Mouse (Mus musculus) MEL (cell line): ENCODE results near the gene Tmcc3. TPM values are rescaled to one million over a fixed set of nuclear protein-coding genes. Genes with fewer than 3 reads are reported as not detected.

Source experiments
- DNase-seq: peaks from one replicate; pipeline ENCODE4 v3.0.0; 2011; ENCODE audit warnings: low read depth, low spot score
- H3K27ac ChIP-seq: 2 replicates; pipeline ENCODE4 v1.5.1; 2012; ENCODE audit warnings: low read depth, mild to moderate bottlenecking, control low read depth, low read length, moderate library complexity; ENCODE audit not compliant: control insufficient read depth
- H3K27me3 ChIP-seq, 2 experiments: fragments of 150-350 bp in 1 of 2; sonication (generic) in 1 of 2; 2 replicates each; pipeline ENCODE4 v1.6.1; 2012; ENCODE audit warnings: low read length in 2 of 2, mild to moderate bottlenecking in 2 of 2, improper control_type of control experiment in 1 of 2, moderate library complexity in 1 of 2; ENCODE audit not compliant: insufficient read depth in 2 of 2, control insufficient read depth in 1 of 2
- H3K36me3 ChIP-seq, 2 experiments: 2 replicates each; pipeline ENCODE4 v1.6.1; 2012 to 2014; ENCODE audit warnings: low read length in 2 of 2, improper control_type of control experiment in 1 of 2, inconsistent platforms in 1 of 2, mild to moderate bottlenecking in 1 of 2; ENCODE audit not compliant: insufficient read depth in 2 of 2, control insufficient read depth in 1 of 2
- H3K4me1 ChIP-seq, 2 experiments: fragments of 150-350 bp in 1 of 2; sonication (generic) in 1 of 2; 2 replicates each; pipeline ENCODE4 v1.6.1; 2012; ENCODE audit warnings: low read length in 2 of 2, improper control_type of control experiment in 1 of 2, mild to moderate bottlenecking in 1 of 2; ENCODE audit not compliant: insufficient read depth in 2 of 2, control insufficient read depth in 1 of 2
- H3K4me3 ChIP-seq, 2 experiments: fragments of 150-350 bp in 1 of 2; sonication (generic) in 1 of 2; 2 replicates each; pipeline ENCODE4 v1.5.1; 2012; ENCODE audit warnings: low read depth in 2 of 2, low read length in 2 of 2, mild to moderate bottlenecking in 2 of 2, moderate library complexity in 2 of 2, control low read depth in 1 of 2, improper control_type of control experiment in 1 of 2; ENCODE audit not compliant: control insufficient read depth in 1 of 2, insufficient read depth in 1 of 2
- H3K79me2 ChIP-seq: 2 replicates; pipeline ENCODE4 v1.6.1; 2012; ENCODE audit warnings: mild to moderate bottlenecking, low read length, moderate library complexity; ENCODE audit not compliant: control insufficient read depth, poor library complexity, insufficient read depth
- H3K9ac ChIP-seq: 2 replicates; pipeline ENCODE4 v1.6.1; 2012; ENCODE audit warnings: low read depth, mild to moderate bottlenecking, control low read depth, low read length, moderate library complexity; ENCODE audit not compliant: control insufficient read depth, poor library complexity, severe bottlenecking
- H3K9me3 ChIP-seq: fragments of 150-350 bp; sonication (generic); replicated peaks from 2 replicates; pipeline ENCODE4 v1.6.1; 2012; ENCODE audit warnings: mild to moderate bottlenecking, low read length, improper control_type of control experiment, moderate library complexity; ENCODE audit not compliant: insufficient read depth
- BHLHE40 ChIP-seq: IDR thresholded peaks from 2 replicates; pipeline ENCODE4 v1.6.1; 2012; ENCODE audit warnings: low read depth, mild to moderate bottlenecking, inconsistent platforms, low read length, improper control_type of control experiment, borderline replicate concordance
- CHD1 ChIP-seq: IDR thresholded peaks from 2 replicates; pipeline ENCODE4 v1.6.1; 2012; ENCODE audit warnings: low read depth, mild to moderate bottlenecking, inconsistent platforms, low read length, improper control_type of control experiment
- CHD2 ChIP-seq: IDR thresholded peaks from 2 replicates; pipeline ENCODE4 v1.6.1; 2011; ENCODE audit warnings: low read length, improper control_type of control experiment
- E2F4 ChIP-seq: IDR thresholded peaks from 2 replicates; pipeline ENCODE4 v1.6.1; 2011; ENCODE audit warnings: low read depth, low read length, improper control_type of control experiment, borderline replicate concordance
- ELF1 ChIP-seq: IDR thresholded peaks from 2 replicates; pipeline ENCODE4 v1.6.1; 2014; ENCODE audit warnings: low read depth, mild to moderate bottlenecking, inconsistent platforms, low read length, improper control_type of control experiment, moderate library complexity
- EP300 ChIP-seq, 2 experiments: IDR thresholded peaks; 2 replicates each; pipeline ENCODE4 v1.6.1; 2011; ENCODE audit warnings: improper control_type of control experiment in 2 of 2, low read length in 2 of 2, low read depth in 1 of 2, mild to moderate bottlenecking in 1 of 2
- ETS1 ChIP-seq: IDR thresholded peaks from 2 replicates; pipeline ENCODE4 v1.6.1; 2012; ENCODE audit warnings: low read depth, mild to moderate bottlenecking, inconsistent platforms, low read length, improper control_type of control experiment, moderate library complexity
- GABPA ChIP-seq: IDR thresholded peaks from 2 replicates; pipeline ENCODE4 v1.6.1; 2012; ENCODE audit warnings: low read depth, mild to moderate bottlenecking, inconsistent platforms, low read length, improper control_type of control experiment, moderate library complexity
- GATA1 ChIP-seq: IDR thresholded peaks from 2 replicates; pipeline ENCODE4 v1.6.1; 2011; ENCODE audit warnings: low read depth, low read length, improper control_type of control experiment
- JUND ChIP-seq: IDR thresholded peaks from 2 replicates; pipeline ENCODE4 v1.6.1; 2011; ENCODE audit warnings: low read depth, mild to moderate bottlenecking, improper control_type of control experiment, low read length
- KAT2A ChIP-seq: conservative IDR thresholded peaks from 2 replicates; pipeline ENCODE4 v1.6.1; 2012; ENCODE audit warnings: low read depth, low read length, improper control_type of control experiment, inconsistent platforms
- MAFK ChIP-seq: IDR thresholded peaks from 2 replicates; pipeline ENCODE4 v1.6.1; 2011; ENCODE audit warnings: low read depth, mild to moderate bottlenecking, low read length, improper control_type of control experiment, borderline replicate concordance
- MAX ChIP-seq: IDR thresholded peaks from 2 replicates; pipeline ENCODE4 v1.6.1; 2011; ENCODE audit warnings: low read length, improper control_type of control experiment
- MAZ ChIP-seq: IDR thresholded peaks from 2 replicates; pipeline ENCODE4 v1.6.1; 2012; ENCODE audit warnings: low read depth, mild to moderate bottlenecking, inconsistent platforms, low read length, improper control_type of control experiment
- MXI1 ChIP-seq: IDR thresholded peaks from 2 replicates; pipeline ENCODE4 v1.6.1; 2011; ENCODE audit warnings: mild to moderate bottlenecking, low read depth, low read length, improper control_type of control experiment
- MYC ChIP-seq: IDR thresholded peaks from 2 replicates; pipeline ENCODE4 v1.6.1; 2011; ENCODE audit warnings: low read depth, mild to moderate bottlenecking, low read length, improper control_type of control experiment, moderate library complexity
- NELFE ChIP-seq: IDR thresholded peaks from 2 replicates; pipeline ENCODE4 v1.6.1; 2011; ENCODE audit warnings: low read depth, low read length, improper control_type of control experiment
- NRF1 ChIP-seq: IDR thresholded peaks from 2 replicates; pipeline ENCODE4 v1.6.1; 2014; ENCODE audit warnings: low read depth, mild to moderate bottlenecking, inconsistent platforms, low read length, improper control_type of control experiment, moderate library complexity; ENCODE audit not compliant: poor library complexity, insufficient read depth, severe bottlenecking
- POLR2A ChIP-seq, 2 experiments: IDR thresholded peaks; 2 replicates each; pipeline ENCODE4 v1.6.1; 2011 to 2012; ENCODE audit warnings: low read length in 2 of 2, mild to moderate bottlenecking in 2 of 2, control low read depth in 1 of 2, improper control_type of control experiment in 1 of 2, low read depth in 1 of 2, moderate library complexity in 1 of 2; ENCODE audit not compliant: control insufficient read depth in 1 of 2, insufficient read depth in 1 of 2, poor library complexity in 1 of 2
- POLR2AphosphoS2 ChIP-seq: IDR thresholded peaks from 2 replicates; pipeline ENCODE4 v1.6.1; 2011; ENCODE audit warnings: low read length, improper control_type of control experiment
- POLR2AphosphoS5 ChIP-seq: IDR thresholded peaks from 2 replicates; pipeline ENCODE4 v1.6.1; 2012; ENCODE audit warnings: low read depth, borderline replicate concordance, mild to moderate bottlenecking, inconsistent platforms, low read length, moderate library complexity, mixed read lengths
- RCOR1 ChIP-seq: IDR thresholded peaks from 2 replicates; pipeline ENCODE4 v1.6.1; 2012; ENCODE audit warnings: low read depth, mild to moderate bottlenecking, inconsistent platforms, low read length, improper control_type of control experiment
- SIN3A ChIP-seq: IDR thresholded peaks from 2 replicates; pipeline ENCODE4 v1.6.1; 2012; ENCODE audit warnings: low read length, improper control_type of control experiment, inconsistent platforms
- UBTF ChIP-seq: IDR thresholded peaks from 2 replicates; pipeline ENCODE4 v1.6.1; 2012; ENCODE audit warnings: low read depth, mild to moderate bottlenecking, inconsistent platforms, low read length, improper control_type of control experiment, moderate library complexity, borderline replicate concordance; ENCODE audit not compliant: insufficient read depth
- USF1 ChIP-seq: IDR thresholded peaks from 2 replicates; pipeline ENCODE4 v1.6.1; 2014; ENCODE audit warnings: low read depth, mild to moderate bottlenecking, inconsistent platforms, low read length, improper control_type of control experiment, moderate library complexity
- ZC3H11A ChIP-seq: IDR thresholded peaks from 2 replicates; pipeline ENCODE4 v1.6.1; 2012; ENCODE audit warnings: low read depth, mild to moderate bottlenecking, inconsistent platforms, low read length, improper control_type of control experiment
- polyA plus RNA-seq, 2 experiments: library from polyadenylated mRNA; stranded (reverse) in 1 of 2; unstranded in 1 of 2; fragments of >175 nt in 1 of 2; fragments of >200 nt in 1 of 2; gene quantifications; 2 replicates each; pipeline versions ENCODE4 v1.2.1 to v1.2.4; 2012; ENCODE audit warnings: low replicate concordance in 2 of 2, low read depth in 1 of 2; ENCODE audit not compliant: insufficient read length in 2 of 2, insufficient read depth in 1 of 2, missing spikeins in 1 of 2
- total RNA-seq: library from RNA; depleted of rRNA; stranded (reverse); fragments of 300-350 nt; gene quantifications from 2 replicates; pipeline ENCODE4 v1.2.3, GENCODE M21; 2012

Gene Tmcc3
- total and polyA plus RNA-seq, 3 experiments = 1.3 to 2.6 TPM; not detected in 1

- Histone ChIP-seq H3K27me3 (peaks cover 0 to 14% of the 10 kb centered on the region in 2 experiments; a peak in 3 of 4 replicates), H3K79me2 (no peaks in the 10 kb centered on the region), H3K27ac (no peak overlapping the region), H3K9ac (no peak overlapping the region), H3K4me1 (no peaks in the 10 kb centered on the region), H3K36me3 (no peaks in the 10 kb centered on the region), H3K4me3 (no peak overlapping the region), H3K9me3 (no peaks in the 10 kb centered on the region)
- TF ChIP-seq BHLHE40 = no peak
- no peak for TF ChIP-seq MYC
- TF ChIP-seq UBTF = no peak
- no peak for TF ChIP-seq POLR2A (IDR thresholded peaks at IDR 0.05; ENCODE audit: control insufficient read depth in 1 of 2, insufficient read depth in 1 of 2, low read depth in 1 of 2, low read length in 2 of 2, poor library complexity in 1 of 2)
- TF ChIP-seq E2F4 = no peak
- TF ChIP-seq KAT2A = no peak
- no peak for DNase-seq
Measured at GRCm38 (mm10) chr10:94295923-94296605, 15.7 kb upstream of the Tmcc3 start.

GRCm38 (mm10) chr10:94298471-94298870 is 13.3 kb upstream of the Tmcc3 start, which contains the start of gene Gm4792:
TSS of gene Gm4792 (minus strand) at chr10:94298703.
- Histone ChIP-seq H3K4me1 (no peaks in the 10 kb centered on the region), H3K27me3 (peaks cover 0 to 14% of the 10 kb centered on the region in 2 experiments; a peak in 3 of 4 replicates)

GRCm38 (mm10) chr10:94299301-94299700 is 12.4 kb upstream of the Tmcc3 start:
- Histone ChIP-seq H3K27ac (no peak overlapping the region), H3K9me3 (no peaks in the 10 kb centered on the region), H3K27me3 (peaks cover 0 to 14% of the 10 kb centered on the region in 2 experiments; a peak in 3 of 4 replicates), H3K79me2 (no peaks in the 10 kb centered on the region), H3K36me3 (no peaks in the 10 kb centered on the region), H3K9ac (no peak overlapping the region), H3K4me1 (no peaks in the 10 kb centered on the region), H3K4me3 (no peak overlapping the region)
- peak; percentile 17 for DNase-seq
- no peak for TF ChIP-seq BHLHE40
- no peak for TF ChIP-seq EP300 (IDR thresholded peaks at IDR 0.05; ENCODE audit: low read depth in 1 of 2, low read length in 2 of 2)
- no peak for TF ChIP-seq JUND
- TF ChIP-seq SIN3A = no peak
- TF ChIP-seq POLR2A (IDR thresholded peaks at IDR 0.05; ENCODE audit: control insufficient read depth in 1 of 2, insufficient read depth in 1 of 2, low read depth in 1 of 2, low read length in 2 of 2, poor library complexity in 1 of 2) = no peak
- no peak for TF ChIP-seq MAFK
- no peak for TF ChIP-seq E2F4
- no peak for TF ChIP-seq POLR2AphosphoS5
- TF ChIP-seq ELF1 = no peak
- TF ChIP-seq CHD1 = no peak
- no peak for TF ChIP-seq MAX
- no peak for TF ChIP-seq ETS1
- TF ChIP-seq GATA1 = no peak
- TF ChIP-seq UBTF = no peak
- no peak for TF ChIP-seq POLR2AphosphoS2
- no peak for TF ChIP-seq ZC3H11A

More at GRCm38 (mm10) chr10:94298471-94298870, 13.3 kb upstream of the Tmcc3 start, which contains the start of gene Gm4792:
- Histone ChIP-seq H3K9ac (no peak within 1 kb of the TSS), H3K27ac (no peak within 1 kb of the TSS), H3K4me3 (no peak within 1 kb of the TSS), H3K79me2 (no peaks in the 10 kb centered on the region), H3K9me3 (no peaks in the 10 kb centered on the region), H3K36me3 (no peaks in the 10 kb centered on the region)
- DNase-seq = no peak
- TF ChIP-seq NRF1 (no peak), MAFK (no peak), ELF1 (no peak), CHD2 (no peak), GATA1 (no peak), UBTF (no peak), GABPA (no peak), SIN3A (no peak), MAZ (no peak), MXI1 (no peak), RCOR1 (no peak), KAT2A (no peak), POLR2A (IDR thresholded peaks at IDR 0.05; ENCODE audit: control insufficient read depth in 1 of 2, insufficient read depth in 1 of 2, low read depth in 1 of 2, low read length in 2 of 2, poor library complexity in 1 of 2) (no peak), ZC3H11A (no peak), USF1 (no peak), NELFE (no peak)
